Mouse (Mus musculus): ENCODE results near the gene Adamts2.

Gene Adamts2

DNA sequence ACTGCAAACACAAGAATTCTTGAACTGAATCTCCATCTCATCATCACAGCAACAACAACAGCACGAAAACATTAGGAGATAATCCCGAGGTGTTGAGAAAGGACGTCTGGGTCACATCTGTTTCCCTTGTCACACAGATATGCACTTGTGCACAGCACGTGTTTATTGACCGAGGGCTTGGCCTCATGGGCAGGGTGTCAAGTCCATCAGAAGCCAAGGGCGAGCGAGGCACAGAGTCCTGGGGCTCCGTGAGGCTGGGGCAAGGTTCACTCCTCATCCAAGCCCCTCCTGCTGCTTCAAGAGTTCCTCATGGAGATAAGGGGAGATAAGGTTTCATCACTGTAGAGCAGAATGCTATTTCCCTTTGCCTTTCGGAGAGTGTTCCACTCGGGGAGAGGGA is 137.6 kb downstream of the Adamts2 start:
- DNase-seq, result no peak

DNA sequence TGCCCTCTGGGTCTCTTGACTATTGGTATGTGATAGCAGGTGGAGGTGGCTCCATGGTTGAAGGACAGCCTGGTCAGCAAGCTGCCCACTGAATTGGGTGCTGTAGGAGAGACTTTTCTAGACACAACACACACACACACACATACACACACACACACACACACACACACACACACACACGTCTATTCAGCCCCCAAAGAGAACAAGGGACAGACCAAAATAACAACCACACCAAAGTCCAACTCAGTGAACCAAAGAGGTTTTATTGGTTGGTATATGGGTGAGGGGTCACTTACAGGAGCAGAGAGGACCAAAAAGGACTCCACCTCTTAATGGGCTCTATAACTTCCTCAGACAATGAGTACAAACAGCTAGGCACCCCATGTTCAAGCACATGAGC is 140.3 kb downstream of the Adamts2 start:
- no peak for DNase-seq

DNA sequence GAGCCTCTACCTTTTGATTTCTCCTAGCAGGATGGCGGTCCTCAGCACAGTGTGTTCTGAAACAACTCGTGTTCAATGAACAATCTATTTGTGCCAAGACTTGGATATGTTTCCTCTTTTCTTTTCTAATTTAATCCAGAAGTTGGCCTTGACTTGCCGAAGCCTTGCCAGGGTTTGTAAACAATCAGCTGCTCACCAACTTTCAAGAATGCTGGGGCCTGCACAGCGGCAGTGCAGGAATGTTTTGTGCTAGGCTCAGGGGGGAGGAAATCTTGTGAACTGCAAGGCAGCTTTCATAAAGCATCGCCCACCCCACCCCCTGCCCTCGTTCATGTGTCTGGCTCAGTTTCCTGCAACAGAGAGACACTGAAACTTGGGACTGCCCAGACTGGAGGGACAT is 143.1 kb downstream of the Adamts2 start:
- no peak for DNase-seq

DNA sequence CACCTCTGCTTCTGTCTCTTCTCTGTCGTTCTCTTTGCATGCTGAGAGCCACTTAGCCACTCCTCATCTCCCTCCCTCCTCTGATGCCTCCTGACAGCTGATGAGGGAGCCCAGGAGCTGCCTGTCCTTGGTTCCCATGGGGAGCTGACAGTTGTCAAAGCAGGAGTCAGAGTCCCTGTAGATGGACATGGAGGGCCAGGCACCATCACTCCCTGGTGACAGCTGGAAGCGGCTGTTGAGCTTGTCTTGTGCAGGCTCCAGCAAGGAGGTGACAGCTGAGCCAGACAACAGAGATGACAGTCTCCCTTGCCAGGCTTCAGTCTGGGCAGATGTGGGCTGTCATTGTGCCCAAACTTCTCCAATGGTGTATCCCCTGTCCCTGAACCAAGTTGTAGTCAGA is 144.6 kb downstream of the Adamts2 start:
- DNase-seq, result no peak

DNA sequence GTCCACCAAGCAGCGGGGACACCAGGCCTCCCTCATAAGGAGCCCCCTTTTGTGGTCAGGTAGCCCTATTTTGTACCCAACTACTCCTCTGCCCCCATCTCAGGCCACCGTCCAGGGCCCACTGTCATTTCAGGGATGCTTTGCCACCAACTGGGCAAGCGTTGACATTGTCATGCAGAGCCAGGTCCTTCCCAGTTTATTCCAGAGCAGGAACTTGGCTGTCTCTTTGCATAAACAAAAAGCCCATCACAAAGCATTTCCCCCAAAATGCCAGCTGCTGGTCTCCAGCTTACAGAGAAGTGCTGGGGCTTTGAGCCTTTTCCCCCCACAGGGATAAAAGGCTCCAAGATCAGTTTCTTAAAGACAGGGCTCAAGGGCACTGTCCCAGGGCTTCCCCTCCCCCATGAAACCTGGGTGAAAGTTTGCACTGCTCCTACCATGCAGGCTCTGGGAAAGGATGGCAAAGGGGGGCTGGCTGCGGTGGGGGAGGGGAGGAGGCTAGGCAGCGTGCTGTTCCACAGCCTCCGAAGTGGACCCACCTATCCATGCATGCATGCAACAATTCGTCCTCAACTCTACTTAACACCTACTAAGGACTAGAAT is 149.2 kb downstream of the Adamts2 start:
- DNase-seq, result no peak

DNA sequence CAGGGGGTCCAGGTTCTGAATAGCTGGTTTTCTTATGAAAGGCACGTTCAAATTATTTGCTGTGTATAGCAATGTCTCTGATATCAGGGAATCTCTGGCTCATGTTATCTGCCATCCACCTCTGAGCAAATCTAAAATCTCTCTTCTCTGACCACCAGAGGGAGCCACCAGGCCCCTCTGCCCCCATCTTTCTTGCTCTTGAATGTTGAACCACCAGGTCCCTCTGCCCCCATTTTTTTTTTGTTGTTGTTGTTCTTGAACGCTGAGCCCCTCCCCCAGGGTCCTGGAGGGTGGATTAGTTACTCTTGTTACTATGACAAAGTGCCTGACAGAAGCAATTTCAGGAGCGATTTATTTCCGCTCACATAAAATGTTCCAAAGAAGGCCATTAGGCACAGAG is 155.9 kb downstream of the Adamts2 start:
- no peak for DNase-seq

DNA sequence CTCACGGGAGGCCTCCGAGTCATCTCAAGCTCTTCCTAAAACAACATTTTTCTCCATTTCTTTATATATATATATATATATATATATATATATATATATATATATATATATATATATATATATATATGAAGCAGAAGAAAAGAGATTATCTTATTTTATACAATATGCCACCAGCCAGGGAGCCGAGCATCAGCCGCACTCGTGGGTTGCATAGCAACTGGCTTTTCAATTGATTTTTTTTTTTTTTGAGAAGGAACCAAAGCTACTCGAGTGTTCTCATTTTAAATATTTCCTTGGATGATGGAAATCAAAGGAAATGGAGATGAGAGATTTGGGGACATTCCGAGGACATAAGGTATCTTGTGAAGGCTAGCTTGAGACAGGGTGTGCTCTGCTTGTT is 164.6 kb downstream of the Adamts2 start:
- no peak for DNase-seq

DNA sequence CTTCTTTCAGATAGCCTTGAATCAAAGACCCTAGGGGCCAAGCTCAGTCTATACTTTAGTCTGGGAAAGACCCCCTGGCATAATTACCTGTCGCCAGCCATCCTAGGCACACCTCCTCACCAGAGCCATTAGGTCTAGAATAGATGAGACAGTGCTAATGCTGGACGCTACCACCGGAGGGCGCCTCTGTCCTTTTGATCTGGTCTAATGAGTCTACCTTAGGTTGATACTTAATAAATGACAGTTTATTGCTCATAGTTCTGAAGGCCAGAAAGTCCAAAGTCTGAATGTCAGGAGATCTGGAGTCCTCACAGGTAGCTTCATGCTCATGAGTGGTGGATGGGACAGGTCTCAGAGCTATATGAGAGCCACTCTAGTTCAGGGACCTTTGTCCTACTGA is 165.2 kb downstream of the Adamts2 start:
- DNase-seq, result peak in 1 of 2 experiments; percentile 49

DNA sequence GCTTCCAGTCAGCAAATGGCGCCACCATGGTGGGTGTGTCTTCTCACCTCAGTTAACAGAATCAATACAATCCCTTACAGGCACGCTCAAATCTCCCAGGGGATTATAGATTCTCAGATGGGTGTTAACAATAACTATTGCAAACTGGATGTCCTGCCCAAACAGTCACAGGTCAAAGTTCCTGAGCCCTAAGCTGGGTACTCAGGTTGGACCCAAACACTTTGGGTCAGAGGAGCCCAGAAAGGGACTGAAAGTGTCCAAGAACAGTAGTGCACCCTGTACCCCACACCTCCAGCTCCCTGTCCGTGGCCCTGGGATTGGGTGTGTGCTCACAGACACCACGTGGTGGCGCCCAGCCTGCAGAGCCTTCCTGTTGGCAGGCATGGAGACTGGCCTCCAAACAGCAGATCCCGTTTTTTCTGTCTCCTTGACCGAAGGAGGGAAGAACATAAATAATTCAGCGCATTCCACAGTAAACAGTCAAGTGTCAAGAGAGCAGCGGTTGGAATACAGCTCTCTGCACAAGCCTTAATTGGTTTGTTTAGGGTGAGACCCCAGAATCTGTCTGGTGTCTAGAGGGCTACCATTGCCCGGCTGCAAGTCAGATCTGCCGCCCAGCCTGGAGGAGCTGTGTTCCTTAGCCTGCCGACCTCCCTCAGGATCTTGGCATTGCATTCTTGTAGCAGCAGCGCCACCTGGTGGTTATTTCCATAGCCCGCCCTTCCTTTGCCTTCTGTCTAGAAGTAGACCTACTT is 167.3 kb downstream of the Adamts2 start:
- DNase-seq, result peak; percentile 38 to 73

DNA sequence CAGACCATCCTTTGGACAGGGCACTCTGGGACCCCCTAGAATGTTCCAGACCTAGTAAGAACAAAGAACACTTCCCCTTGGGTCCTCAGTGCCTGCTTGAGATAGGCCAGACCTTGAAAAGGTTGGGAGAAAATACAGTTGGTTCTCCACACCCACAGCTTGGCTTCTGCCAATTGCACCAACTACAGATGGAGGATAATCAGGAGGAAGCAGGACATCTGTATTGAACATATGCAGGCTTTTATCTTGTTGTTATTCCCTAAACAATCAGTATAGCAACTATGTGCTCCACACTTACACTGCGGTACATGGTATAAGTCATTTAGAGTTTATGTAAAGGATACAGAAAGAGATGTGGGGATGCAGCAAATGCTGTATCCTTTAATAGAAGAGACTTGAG is 169.1 kb downstream of the Adamts2 start:
- no peak for DNase-seq

DNA sequence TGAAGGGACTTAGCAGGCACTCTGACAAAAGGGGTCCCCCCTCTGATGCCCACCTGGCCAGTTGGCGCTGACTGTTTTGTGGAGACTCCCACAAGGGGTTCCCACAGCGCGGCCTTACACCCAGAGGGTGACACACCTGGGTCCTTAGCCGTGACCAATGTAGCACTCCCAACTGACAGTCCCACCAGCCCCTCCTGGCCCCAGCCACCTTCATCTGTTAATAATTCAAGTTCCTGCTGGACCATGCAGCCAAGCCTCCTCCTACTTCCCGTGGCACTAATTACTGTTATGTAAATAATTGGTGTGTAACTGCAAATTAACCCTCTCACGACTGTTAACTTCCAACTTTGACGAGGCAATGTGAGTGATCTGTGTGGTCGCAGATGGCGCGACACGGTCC is 195.8 kb downstream of the Adamts2 start:
- no peak for DNase-seq

DNA sequence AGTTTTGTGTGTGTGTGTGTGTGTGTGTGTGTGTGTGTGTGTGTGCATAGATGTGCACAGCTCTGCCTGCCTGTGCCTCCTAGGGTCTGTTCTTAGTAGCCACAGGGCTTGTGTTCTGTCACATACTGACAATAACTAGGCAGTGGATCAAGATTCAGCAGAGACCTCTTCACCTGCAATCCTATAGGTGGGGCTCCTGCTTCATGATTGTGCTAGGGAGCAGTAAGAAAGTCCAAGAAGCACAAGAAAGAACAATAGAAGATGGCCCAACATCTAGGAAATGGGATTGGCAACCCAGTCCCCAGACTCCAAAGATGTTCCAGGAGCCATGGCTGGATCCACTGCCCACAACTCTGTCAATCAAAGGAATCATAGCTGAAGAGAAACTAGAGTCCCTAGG is 197.0 kb downstream of the Adamts2 start:
- no peak for DNase-seq

DNA sequence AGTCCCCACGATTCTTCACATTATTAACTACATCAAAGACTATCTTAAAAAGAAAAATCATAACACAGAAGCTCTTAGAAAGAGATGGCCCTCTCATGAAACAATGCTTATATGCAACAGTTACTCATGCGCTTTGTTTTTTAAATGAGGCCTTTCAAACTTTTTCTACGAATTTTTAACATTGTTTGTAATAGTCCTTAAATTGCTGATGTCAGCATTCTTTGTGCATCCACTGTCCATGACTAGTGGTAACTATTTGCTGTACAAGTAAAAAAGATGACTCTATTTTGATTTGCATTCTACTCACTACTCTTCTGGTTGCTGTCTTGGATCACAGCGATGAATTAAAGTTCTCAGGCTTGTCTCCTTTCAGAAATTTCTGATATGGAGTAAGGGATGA is 212.3 kb downstream of the Adamts2 start:
- no peak for DNase-seq

DNA sequence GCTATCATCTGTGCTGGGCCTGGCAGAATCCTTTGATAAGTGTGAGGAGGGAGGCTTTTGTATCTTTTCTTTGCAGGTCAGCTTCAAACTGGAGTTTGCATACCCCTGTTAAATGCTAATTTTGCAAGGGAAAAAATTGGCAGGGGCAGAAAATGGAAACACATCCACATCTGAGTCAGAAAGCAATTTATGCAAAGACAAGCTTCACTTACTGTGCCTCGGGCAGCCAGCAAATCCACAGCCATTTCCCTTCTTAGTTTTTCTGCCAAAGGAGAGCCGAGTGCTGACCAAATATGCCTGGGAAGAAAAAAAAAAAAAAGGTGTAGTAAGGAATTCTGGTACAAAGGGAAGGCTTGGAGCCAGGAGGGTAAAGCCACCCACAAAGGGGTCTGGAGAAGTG is 224.3 kb downstream of the Adamts2 start:
- no peak for DNase-seq

DNA sequence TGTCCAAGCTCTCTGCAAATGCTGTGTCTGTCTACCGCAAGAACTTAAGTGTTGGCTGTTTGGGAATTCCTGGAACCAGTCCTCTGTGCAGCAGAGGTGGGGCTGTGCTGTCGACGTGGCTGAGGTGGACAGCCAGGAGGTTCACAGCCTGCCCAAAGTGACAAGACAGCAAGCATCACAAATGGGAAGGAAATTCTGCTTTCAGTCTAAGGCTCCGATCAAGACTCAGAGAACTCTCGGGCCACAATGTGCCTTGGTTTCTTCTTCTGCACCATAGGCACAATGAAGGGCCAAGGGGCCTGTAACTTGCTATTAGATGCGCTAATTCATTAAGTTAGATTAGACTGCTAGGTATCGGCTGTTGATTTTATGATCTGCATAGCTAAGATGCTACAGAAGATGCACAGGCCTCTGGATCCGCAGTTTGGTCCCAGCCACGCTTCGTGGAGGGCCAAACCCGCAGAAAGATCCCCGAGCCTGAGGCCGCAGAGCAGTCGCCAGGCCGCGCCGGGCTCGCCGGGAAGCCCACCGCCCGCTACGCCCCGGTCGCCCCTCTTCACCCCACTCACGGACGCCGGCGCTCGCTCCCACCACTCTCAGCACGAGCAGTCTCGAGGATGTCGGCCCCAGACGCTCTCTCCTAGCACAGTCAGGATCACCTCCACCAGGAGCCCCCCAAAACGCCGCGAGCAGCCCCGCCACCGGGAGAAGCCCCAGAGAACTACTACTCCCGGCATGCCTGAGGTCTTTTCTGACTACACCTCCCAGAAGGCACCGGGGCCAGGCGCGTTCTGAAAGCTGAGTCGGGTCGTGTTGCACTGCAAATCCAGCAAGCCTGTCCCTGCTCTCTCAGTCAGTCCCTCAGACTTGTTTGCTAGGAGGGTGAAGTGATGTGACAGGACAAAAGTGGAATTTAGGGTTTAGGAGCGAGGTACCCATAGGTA is 225.4 kb downstream of the Adamts2 start, which contains the start of gene Zfp354c:
Gene Zfp354c, minus strand, starts transcription at position 715 of the 944 bp plus-strand sequence.
- peak; percentile 66 to 82 for DNase-seq

DNA sequence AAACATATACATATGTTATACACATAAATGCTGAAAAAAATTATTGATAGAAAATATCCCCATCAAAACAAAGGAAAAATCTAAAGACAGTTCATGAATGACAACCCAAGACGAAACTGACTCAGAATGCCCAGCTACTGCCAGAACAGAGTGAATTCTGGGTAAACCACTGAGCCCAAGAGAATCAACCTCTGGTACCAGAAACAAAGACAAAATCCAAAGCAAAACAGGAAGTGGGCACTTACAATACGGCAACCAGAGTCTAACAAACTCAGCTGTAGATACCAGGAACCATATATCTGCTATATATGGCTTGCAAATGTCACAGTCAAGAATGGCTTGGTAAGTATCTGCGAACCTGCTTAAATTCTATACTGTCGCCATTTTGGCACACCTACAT is 233.8 kb downstream of the Adamts2 start:
- no peak for DNase-seq

DNA sequence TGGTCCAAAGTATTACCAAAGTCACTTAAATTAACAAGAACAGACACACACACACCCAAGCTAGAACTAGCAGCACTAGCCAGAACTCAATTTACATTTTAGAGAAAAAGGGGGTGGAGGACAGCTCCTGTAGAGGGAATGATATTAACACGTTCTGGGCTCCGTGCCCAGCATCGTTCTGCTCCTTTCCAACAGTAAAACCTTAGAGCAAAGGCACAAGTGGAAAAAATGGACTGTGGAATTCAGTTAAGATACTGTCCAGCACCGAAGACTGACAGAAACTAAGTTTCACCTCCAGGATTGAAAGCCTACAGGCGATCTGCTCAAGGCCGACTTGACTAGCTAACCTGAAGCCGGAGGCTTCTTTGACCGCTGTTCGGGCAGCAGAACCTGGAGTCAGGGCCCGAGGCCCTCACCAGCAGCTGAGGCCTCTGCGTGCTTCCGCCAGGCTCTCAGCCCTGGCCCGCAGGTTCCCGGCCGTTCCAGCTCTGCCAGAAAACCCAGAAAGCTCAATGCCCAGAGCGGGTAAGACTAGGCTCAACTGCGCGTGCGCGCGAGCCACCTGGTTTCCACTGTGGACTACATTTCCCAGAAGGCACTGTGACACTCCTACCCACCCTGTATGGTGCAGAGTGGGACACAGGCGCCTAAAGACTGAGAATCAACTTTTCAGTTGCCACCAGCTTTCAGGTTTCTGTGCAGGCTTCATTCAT is 239.3 kb downstream of the Adamts2 start, which contains the start of gene Zfp879:
Gene Zfp879, minus strand, starts transcription at position 530 of the 713 bp plus-strand sequence.
- DNase-seq, result peak; percentile 75 to 80

DNA sequence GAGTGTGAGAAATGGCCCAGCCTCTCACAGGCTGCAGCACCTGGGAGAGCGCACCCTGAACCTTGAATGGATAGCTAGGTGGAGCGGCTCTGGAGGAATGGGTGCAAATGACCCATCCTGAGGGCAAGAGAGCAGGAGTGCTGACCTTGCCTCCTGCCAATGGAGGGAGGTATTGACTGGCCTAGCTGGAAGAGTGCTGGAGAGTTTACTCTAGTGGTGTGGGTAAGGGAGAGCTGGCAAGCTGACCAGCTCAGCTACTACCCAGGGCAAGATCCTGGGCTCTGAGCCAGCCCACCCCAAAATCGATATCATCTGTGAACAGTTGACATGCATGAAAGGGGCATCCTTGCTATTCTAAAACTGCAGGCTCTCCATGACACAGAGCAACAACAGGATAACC is 244.1 kb downstream of the Adamts2 start:
- no peak for DNase-seq

DNA sequence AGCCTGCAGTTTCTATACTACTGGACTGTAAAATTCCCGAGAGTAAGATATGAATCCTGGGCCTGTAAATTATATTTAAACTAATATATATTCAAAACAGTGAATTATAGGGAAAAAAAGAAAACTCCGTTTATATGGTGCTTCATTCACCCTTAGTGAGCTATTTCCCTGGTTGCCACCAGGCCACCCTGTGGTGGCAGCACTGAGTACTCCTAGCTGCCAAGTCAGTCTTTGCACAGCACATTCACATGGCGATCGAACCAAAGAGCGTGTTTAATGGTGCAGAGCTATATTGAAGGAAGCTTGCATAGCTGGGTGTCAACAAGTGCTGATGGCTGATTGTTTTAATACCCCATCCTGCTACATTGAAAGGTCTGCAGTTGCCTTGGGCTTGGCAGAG is 245.2 kb downstream of the Adamts2 start:
- peak in 1 of 2 experiments; percentile 29 for DNase-seq

DNA sequence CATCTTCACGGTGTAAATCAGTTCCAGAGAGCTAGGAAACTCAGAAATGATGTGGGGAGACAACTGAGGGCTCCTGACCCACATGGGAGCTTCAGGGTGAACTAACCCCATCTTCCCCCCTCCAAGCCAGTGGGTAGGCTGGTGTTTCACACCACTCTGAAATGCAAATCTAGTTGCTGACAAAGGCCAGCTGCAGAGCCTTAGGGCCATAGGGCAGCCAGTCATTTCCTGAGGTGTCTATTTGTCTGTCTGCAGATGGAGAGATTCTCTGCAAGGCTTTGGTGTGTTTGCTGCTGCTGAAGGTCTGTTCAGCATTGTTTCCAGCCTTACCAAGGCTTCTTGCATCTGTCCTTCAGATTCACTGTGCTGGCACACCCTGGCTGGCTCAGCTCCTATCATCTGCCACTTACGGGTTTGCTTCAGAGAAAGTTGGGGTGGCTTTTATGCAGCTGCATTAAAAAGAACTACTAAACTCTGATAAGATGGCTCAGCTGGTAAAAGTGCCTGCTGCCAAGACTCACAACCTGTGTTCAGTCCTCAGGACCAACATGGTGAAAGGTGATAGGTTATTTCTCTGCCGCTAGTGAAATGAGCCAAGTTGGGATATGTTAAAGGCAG is 246.7 kb downstream of the Adamts2 start:
- peak; percentile 12 to 36 for DNase-seq

DNA sequence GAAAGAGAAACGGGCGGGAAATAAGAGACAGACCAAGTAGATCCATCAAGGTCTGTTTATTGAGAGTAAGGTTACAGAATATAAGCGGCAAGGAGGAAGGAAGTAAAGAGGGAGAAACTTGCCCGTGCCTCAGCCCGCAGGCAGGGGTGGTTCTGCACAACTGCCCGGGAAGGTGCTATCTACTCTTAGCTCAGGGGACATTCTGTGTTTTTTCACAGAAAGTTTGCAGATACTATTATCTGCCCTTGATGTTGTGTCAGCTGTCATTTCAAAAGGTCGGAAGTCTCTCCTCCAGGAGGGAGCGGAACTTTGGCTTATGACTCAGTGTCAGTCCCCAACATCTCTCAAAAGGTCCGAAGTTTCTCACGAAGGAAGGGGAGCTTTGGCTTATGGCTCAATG is 247.4 kb downstream of the Adamts2 start:
- DNase-seq, result peak; percentile 45 to 46

DNA sequence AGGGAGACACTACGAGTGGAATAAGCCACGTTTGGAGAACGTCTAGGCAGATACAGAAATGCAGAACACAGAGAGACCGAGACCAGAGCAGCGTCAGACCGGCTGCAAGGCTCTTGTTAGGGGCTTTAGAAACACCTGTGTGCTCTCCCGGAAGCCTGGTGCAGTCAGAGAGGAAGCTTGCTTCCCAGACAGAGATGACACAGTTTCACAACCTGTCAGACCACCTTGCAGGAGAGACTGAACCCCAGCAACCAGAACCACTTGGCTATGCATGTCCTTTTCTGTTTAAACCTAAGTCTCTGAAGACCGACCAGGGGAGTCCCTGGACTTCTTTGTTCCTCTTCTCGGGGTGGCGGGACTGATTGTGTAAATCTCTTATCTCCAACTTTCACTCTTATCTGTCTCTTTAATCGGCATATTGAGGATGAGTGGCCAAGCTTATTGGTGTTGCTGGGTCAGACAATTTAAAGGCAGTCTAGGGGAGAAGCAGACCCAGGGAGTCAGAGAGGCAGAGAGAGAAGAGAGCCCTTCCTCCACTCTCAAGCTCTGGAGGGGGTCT is 248.4 kb downstream of the Adamts2 start, which contains the start of gene Grm6:
Gene Grm6, plus strand, starts transcription at position 509 of the 559 bp plus-strand sequence.
- peak; percentile 33 to 37 for DNase-seq

All from spleen, adult 18-20 months (tissue).